Mouse (Mus musculus) kidney, postnatal 0 days (tissue): ENCODE results near the gene Teddm1a. TPM values are rescaled to one million over a fixed set of nuclear protein-coding genes. Genes with fewer than 3 reads are reported as not detected.
A peak's percentile ranks its signal among the peaks of the same experiment; 100 is the strongest.

Experiments
- ATAC-seq: fragments of 200-750 bp; cut with Nextera tagmentation; replicated peaks from 2 replicates; pipeline ENCODE4 v1.8.0; 2017; ENCODE audit warnings: low read depth, moderate number of reproducible peaks, moderate TSS enrichment, moderate library complexity; ENCODE audit not compliant: low FRiP score
- DNase-seq: peaks from one replicate; pipeline ENCODE4 v3.0.0-alpha.2; 2016; ENCODE audit warnings: low spot score
- H3K27ac ChIP-seq: fragments of 300-500 bp; sonication (generic); 2 replicates; pipeline ENCODE4 v1.5.1; 2014; ENCODE audit warnings: mild to moderate bottlenecking
- H3K27me3 ChIP-seq: fragments of 300-500 bp; sonication (generic); 2 replicates; pipeline ENCODE4 v1.6.1; 2014; ENCODE audit warnings: low read length, mixed read lengths; ENCODE audit not compliant: insufficient read depth
- H3K36me3 ChIP-seq: fragments of 300-500 bp; sonication (generic); 2 replicates; pipeline ENCODE4 v1.6.1; 2014; ENCODE audit warnings: low read length, mixed read lengths; ENCODE audit not compliant: insufficient read depth
- H3K4me1 ChIP-seq: fragments of 300-500 bp; sonication (generic); replicated peaks from 2 replicates; pipeline ENCODE4 v1.6.1; 2014; ENCODE audit warnings: antibody characterized with exemption, low read length, mixed read lengths; ENCODE audit not compliant: insufficient read depth
- H3K4me2 ChIP-seq: fragments of 300-500 bp; sonication (generic); 2 replicates; pipeline ENCODE4 v1.6.1; 2014; ENCODE audit warnings: mild to moderate bottlenecking, low read length, moderate library complexity, mixed read lengths
- H3K4me3 ChIP-seq: fragments of 300-500 bp; sonication (generic); replicated peaks from 2 replicates; pipeline ENCODE4 v1.5.1; 2014; ENCODE audit warnings: low read depth, low read length
- H3K9ac ChIP-seq: fragments of 300-500 bp; sonication (generic); 2 replicates; pipeline ENCODE4 v1.6.1; 2014; ENCODE audit warnings: low read depth, low read length
- H3K9me3 ChIP-seq: fragments of 300-500 bp; sonication (generic); replicated peaks from 2 replicates; pipeline ENCODE4 v1.6.1; 2016; ENCODE audit warnings: low read length, inconsistent platforms, mixed read lengths
- CTCF ChIP-seq: IDR thresholded peaks from 2 replicates; pipeline ENCODE4 v1.5.1; 2016; ENCODE audit warnings: antibody characterized with exemption, low read depth, mild to moderate bottlenecking, moderate library complexity
- WGBS: fragments of 180-500 bp; shearing (Covaris S2); extraction: QIAGEN DNeasy Blood & Tissue Kit; methylation state at CpG from one replicate; pipeline ENCODE4 v1.1.7; 2014; 5-methylcytosine and 5-hydroxymethylcytosine counted together
- polyA plus RNA-seq: library from polyadenylated mRNA; unstranded; fragments of >200 nt; fragmentation: Nextera tagmentation; extraction: Ambion mirVana; gene quantifications from 2 replicates; pipeline ENCODE4 v1.2.1, GENCODE M21; 2015

The Teddm1a gene
- polyA plus RNA-seq, 1 experiment from 2014 or later, result not detected

DNA sequence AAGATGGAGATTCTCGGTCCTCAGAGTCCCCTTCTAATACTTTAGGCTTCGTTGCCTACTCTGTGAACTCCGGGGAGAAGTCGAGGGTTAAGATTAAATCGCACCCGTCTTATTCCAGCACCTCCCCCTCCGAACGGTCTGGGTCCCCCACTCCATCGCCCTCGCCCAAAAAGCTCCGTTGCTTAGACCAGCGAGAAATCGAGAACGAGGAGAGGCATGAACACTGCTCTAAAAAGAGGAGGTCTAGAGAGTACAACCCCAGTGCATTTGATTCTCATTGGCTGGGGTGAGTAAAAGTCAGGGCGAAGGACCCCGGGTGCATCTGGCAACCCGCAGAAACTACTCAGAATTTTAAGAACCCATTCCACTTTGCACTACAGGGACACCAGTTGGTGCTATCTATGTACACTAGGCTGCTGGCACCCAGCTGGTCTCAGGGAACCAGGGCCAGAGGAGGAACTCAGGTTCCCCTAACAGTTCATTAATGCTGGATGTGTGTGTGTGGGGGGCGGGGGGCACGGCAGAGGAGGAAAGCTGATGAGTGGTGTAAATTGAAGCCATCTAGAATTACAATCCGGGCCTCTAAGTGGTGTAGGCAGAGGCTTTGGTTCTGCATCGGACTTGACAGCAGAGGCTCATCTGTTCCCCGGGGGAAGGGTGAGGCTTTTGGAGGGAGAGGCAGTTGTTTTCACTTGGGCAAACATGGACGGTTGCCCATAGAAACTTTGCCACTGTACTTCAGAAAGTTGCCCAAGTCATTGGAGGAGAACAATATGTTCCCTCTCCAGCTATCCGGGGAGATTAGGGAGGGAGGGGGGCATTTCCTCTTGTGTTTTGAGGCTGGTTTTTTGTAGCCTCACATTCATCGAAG lies 9.6 kb downstream of the Teddm1a start:
- ATAC-seq (no peak), DNase-seq (peak; percentile 80)
- Histone ChIP-seq H3K27ac (peak overlapping the region; percentile 96), H3K4me1 (0 out of 2 replicates have a peak, but pooled peaks cover 7% of the 10 kb centered on the region), H3K36me3 (peaks cover 25% of the 10 kb centered on the region), H3K4me3 (peak overlapping the region; percentile 89), H3K27me3 (no peaks in the 10 kb centered on the region), H3K9me3 (no peaks in the 10 kb centered on the region), H3K4me2 (peak overlapping the region; percentile 87), H3K9ac (peak overlapping the region; percentile 92)
- WGBS, result 2% methylated on average over 25 of the region's 25 CpGs
- no peak for TF ChIP-seq CTCF

DNA sequence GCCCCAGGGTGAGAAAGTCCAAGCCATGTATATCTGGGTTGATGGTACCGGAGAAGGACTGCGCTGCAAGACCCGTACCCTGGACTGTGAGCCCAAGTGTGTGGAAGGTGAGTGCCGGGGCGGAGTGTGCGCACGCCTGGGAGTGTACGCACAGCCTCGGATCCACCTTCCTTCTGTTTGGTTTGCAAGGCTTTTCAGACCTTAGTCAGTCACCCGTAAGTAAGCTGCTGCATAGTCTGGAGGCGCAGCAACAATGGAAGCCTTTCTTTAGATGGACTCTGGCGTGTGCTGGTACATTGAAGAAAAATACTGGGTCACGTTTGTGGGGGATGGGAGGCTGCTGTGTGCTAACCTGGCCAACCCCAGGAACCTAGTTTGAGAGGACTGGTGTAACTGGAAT lies 11.5 kb downstream of the Teddm1a start:
- Histone ChIP-seq H3K4me2 (no peak overlapping the region), H3K27me3 (no peaks in the 10 kb centered on the region), H3K9me3 (no peaks in the 10 kb centered on the region), H3K4me1 (0 out of 2 replicates have a peak, but pooled peaks cover 7% of the 10 kb centered on the region), H3K9ac (no peak overlapping the region), H3K27ac (no peak overlapping the region), H3K4me3 (no peak overlapping the region), H3K36me3 (peaks cover 43% of the 10 kb centered on the region)
- no peak for TF ChIP-seq CTCF
- no peak for DNase-seq
- 82% methylated on average over 13 of the region's 13 CpGs for WGBS
- ATAC-seq, result no peak

DNA sequence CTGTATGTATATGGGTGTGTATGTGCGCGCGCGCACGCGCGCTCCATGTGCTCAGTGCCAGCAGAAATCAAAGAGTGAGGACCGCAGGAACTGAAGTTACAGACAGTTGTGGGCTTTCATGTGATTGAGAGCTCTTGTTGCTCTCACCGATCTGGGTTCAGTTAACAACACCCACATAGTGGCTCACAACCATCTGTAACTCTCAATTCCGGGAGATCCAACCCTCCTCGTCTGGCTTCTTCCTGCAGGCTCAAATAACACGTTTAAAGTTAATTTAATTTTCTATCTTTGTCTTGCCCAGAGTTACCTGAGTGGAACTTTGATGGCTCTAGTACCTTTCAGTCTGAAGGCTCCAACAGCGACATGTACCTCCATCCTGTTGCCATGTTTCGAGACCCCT lies 12.7 kb downstream of the Teddm1a start:
- Histone ChIP-seq H3K4me1 (0 out of 2 replicates have a peak, but pooled peaks cover 7% of the 10 kb centered on the region), H3K27ac (no peak overlapping the region), H3K4me3 (no peak overlapping the region), H3K9ac (no peak overlapping the region), H3K4me2 (no peak overlapping the region), H3K36me3 (peaks cover 52% of the 10 kb centered on the region), H3K9me3 (no peaks in the 10 kb centered on the region), H3K27me3 (no peaks in the 10 kb centered on the region)
- 85% methylated on average over 14 of the region's 14 CpGs for WGBS
- no peak for TF ChIP-seq CTCF
- no peak for ATAC-seq
- DNase-seq, result no peak

DNA sequence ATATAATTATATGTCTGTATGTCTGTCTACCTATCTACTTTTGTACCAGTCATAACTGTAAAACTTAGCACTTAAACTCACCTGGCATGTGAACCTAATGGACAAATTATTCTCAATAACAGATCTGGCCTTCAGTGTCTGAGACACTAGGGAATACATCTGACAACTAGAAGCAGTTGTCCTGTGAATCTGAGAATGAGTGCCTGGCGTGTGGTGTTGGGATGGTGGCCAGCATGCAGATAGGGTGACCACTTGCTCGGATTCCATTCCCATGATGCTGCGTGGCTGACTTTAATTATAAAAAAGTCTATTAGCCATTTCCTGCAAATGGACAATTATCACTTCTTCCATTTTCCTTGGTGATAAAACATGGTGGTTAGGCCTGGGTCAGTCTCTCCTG lies 14.3 kb downstream of the Teddm1a start:
- 92% methylated on average over 3 of the region's 3 CpGs for WGBS
- TF ChIP-seq CTCF, result no peak
- peaks cover 52% of the 10 kb centered on the region for H3K36me3 ChIP-seq

DNA sequence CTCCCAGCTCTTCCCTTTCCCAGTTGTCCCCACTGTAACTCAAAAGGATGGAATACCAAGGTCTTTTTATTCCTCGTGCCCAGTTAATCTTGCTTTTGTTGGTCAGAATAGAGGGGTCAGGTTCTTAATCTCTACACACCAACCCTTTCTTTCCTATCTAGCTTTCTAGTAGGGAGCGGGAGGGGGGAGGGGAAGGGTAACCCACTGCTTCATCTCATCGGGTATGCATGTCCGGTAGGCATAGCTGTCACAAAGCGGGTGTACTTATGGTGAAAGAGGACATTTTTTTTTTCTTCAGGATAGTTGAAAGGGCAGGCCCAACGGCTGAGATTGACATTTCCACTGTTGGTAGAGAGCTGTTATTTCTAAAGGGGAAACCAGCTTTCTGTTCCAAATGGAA lies 16.7 kb downstream of the Teddm1a start:
- no peak for DNase-seq
- ATAC-seq, result no peak
- H3K9ac ChIP-seq, result no peak overlapping the region
- no peak for TF ChIP-seq CTCF
- no peak overlapping the region for H3K4me3 ChIP-seq
- H3K4me1 ChIP-seq, result 0 out of 2 replicates have a peak, but pooled peaks cover 5% of the 10 kb centered on the region
- H3K27ac ChIP-seq, result no peak overlapping the region
- no peaks in the 10 kb centered on the region for H3K9me3 ChIP-seq
- peaks cover 46% of the 10 kb centered on the region for H3K36me3 ChIP-seq
- 89% methylated on average over 6 of the region's 6 CpGs for WGBS
- no peaks in the 10 kb centered on the region for H3K27me3 ChIP-seq
- H3K4me2 ChIP-seq, result no peak overlapping the region

More for the DNA sequence above, 14.3 kb downstream of the Teddm1a start:
- Histone ChIP-seq H3K27ac (no peak overlapping the region), H3K9ac (no peak overlapping the region), H3K4me3 (no peak overlapping the region), H3K9me3 (no peaks in the 10 kb centered on the region), H3K27me3 (no peaks in the 10 kb centered on the region), H3K4me2 (no peak overlapping the region), H3K4me1 (0 out of 2 replicates have a peak, but pooled peaks cover 10% of the 10 kb centered on the region)
- ATAC-seq (no peak), DNase-seq (no peak)

DNA sequence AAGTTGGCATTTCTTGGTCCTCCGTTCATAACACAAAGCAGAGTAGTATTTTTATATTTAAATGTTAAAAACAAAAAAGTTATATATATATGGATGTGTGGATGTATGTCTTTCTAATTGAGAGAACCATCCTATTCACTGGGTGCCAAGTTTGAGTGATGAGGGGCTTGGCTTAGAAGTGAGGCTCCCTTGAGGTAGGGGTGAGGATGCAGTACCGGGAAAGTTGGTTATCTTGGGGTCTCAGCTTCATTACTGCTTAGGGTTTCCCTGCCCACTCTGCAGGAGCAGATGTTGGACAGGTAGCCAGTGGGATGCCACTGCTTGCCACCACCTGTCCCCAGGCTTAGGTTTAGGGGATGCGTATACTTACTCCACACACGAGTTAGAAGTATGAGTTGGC lies 17.2 kb downstream of the Teddm1a start:
- Histone ChIP-seq H3K4me2 (no peak overlapping the region), H3K4me1 (0 out of 2 replicates have a peak, but pooled peaks cover 3% of the 10 kb centered on the region), H3K9ac (no peak overlapping the region), H3K4me3 (no peak overlapping the region), H3K9me3 (no peaks in the 10 kb centered on the region), H3K36me3 (peaks cover 46% of the 10 kb centered on the region), H3K27me3 (no peaks in the 10 kb centered on the region), H3K27ac (no peak overlapping the region)
- ATAC-seq (no peak), DNase-seq (no peak)
- 82% methylated on average over 4 of the region's 4 CpGs for WGBS
- no peak for TF ChIP-seq CTCF
